Mouse (Mus musculus) cerebellum, adult 11-12 months (tissue): ENCODE measurements around the gene Gm10837.

Source experiments
- DNase-seq: peaks from one replicate; pipeline ENCODE4 v3.0.0; 2022

The Gm10837 gene

GRCm38 (mm10) chr14:122479461-122480109 is 10.8 kb upstream of the Gm10837 start:
- no peak for DNase-seq

GRCm38 (mm10) chr14:122480355-122480754 is 10.0 kb upstream of the Gm10837 start:
- peak; percentile 17 for DNase-seq

- DNase-seq: peak; percentile 71
Measured at GRCm38 (mm10) chr14:122481181-122481580, 9.2 kb upstream of the Gm10837 start.

- DNase-seq: peak; percentile 64
Measured at GRCm38 (mm10) chr14:122482081-122483023, 8.0 kb upstream of the Gm10837 start.

- DNase-seq: peak; percentile 29
Measured at GRCm38 (mm10) chr14:122483024-122483385, 7.4 kb upstream of the Gm10837 start.

GRCm38 (mm10) chr14:122483556-122484421 is 6.6 kb upstream of the Gm10837 start:
- peak; percentile 89 for DNase-seq

- DNase-seq: no peak
Measured at GRCm38 (mm10) chr14:122484458-122484843, 5.9 kb upstream of the Gm10837 start.

- DNase-seq: peak; percentile 66
Measured at GRCm38 (mm10) chr14:122484844-122485551, 5.4 kb upstream of the Gm10837 start.

- no peak for DNase-seq
Measured at GRCm38 (mm10) chr14:122485635-122486181, 4.7 kb upstream of the Gm10837 start.

- DNase-seq: no peak
Measured at GRCm38 (mm10) chr14:122486611-122487010, 3.8 kb upstream of the Gm10837 start.

GRCm38 (mm10) chr14:122487366-122487765 is 3.0 kb upstream of the Gm10837 start:
- DNase-seq: no peak

GRCm38 (mm10) chr14:122489041-122489440 is 1.3 kb upstream of the Gm10837 start:
- no peak for DNase-seq

- DNase-seq: no peak
Measured at GRCm38 (mm10) chr14:122489686-122490414, 536 bp upstream of the Gm10837 start.

GRCm38 (mm10) chr14:122491521-122491920 is 1.1 kb downstream of the Gm10837 start:
- DNase-seq: no peak

- DNase-seq: no peak
Measured at GRCm38 (mm10) chr14:122492015-122492414, 1.6 kb downstream of the Gm10837 start.

- DNase-seq: no peak
Measured at GRCm38 (mm10) chr14:122509058-122509457, 18.7 kb downstream of the Gm10837 start.

GRCm38 (mm10) chr14:122511519-122511918 is 21.1 kb downstream of the Gm10837 start:
- DNase-seq: no peak

- DNase-seq: no peak
Measured at GRCm38 (mm10) chr14:122513511-122514036, 23.2 kb downstream of the Gm10837 start.

- no peak for DNase-seq
Measured at GRCm38 (mm10) chr14:122528475-122528874, 38.1 kb downstream of the Gm10837 start.

- DNase-seq: peak; percentile 97
Measured at GRCm38 (mm10) chr14:122534017-122534924, 43.9 kb downstream of the Gm10837 start, which contains the start of gene Pcca. Pcca (plus strand) TSS chr14:122534324.
